Mouse (Mus musculus) limb, embryonic 14.5 days (tissue): Measurements from ENCODE around the gene Plcb4. TPM values are rescaled to one million over a fixed set of nuclear protein-coding genes. Genes with fewer than 3 reads are reported as not detected.

ENCODE experiments used
- ATAC-seq: fragments of 200-750 bp; cut with Nextera tagmentation; 2 replicates; pipeline ENCODE4 v1.8.0; 2017; ENCODE audit warnings: low read depth, moderate number of reproducible peaks, moderate TSS enrichment; ENCODE audit not compliant: low FRiP score
- DNase-seq: peaks from one replicate; pipeline ENCODE4 v3.0.0-alpha.2; 2015; ENCODE audit warnings: low spot score
- H3K27ac ChIP-seq: fragments of 300-500 bp; sonication (generic); replicated peaks from 2 replicates; pipeline ENCODE4 v1.5.1; 2014; ENCODE audit warnings: low read depth, mild to moderate bottlenecking, low read length, moderate library complexity, mixed read lengths
- H3K27me3 ChIP-seq: fragments of 300-500 bp; sonication (generic); 2 replicates; pipeline ENCODE4 v1.6.1; 2014; ENCODE audit warnings: low read length, mixed read lengths; ENCODE audit not compliant: control insufficient read depth, insufficient read depth
- H3K36me3 ChIP-seq: fragments of 300-500 bp; sonication (generic); 2 replicates; pipeline ENCODE4 v1.6.1; 2014; ENCODE audit warnings: mild to moderate bottlenecking, low read length, moderate library complexity, mixed read lengths; ENCODE audit not compliant: control insufficient read depth, insufficient read depth
- H3K4me1 ChIP-seq: fragments of 300-500 bp; sonication (generic); 2 replicates; pipeline ENCODE4 v1.6.1; 2014; ENCODE audit warnings: antibody characterized with exemption, low read length, mixed read lengths; ENCODE audit not compliant: control insufficient read depth, insufficient read depth
- H3K4me2 ChIP-seq: fragments of 300-500 bp; sonication (generic); replicated peaks from 2 replicates; pipeline ENCODE4 v1.6.1; 2014; ENCODE audit warnings: low read depth, mild to moderate bottlenecking, low read length, moderate library complexity; ENCODE audit not compliant: severe bottlenecking
- H3K4me3 ChIP-seq: fragments of 300-500 bp; sonication (generic); replicated peaks from 2 replicates; pipeline ENCODE4 v1.5.1; 2014; ENCODE audit warnings: low read length
- H3K9ac ChIP-seq: fragments of 300-500 bp; sonication (generic); 2 replicates; pipeline ENCODE4 v1.6.1; 2014; ENCODE audit warnings: mild to moderate bottlenecking, low read depth, low read length, moderate library complexity; ENCODE audit not compliant: severe bottlenecking
- H3K9me3 ChIP-seq: fragments of 300-500 bp; sonication (generic); 2 replicates; pipeline ENCODE4 v1.6.1; 2016; ENCODE audit warnings: low read length; ENCODE audit not compliant: control insufficient read depth
- POLR2A ChIP-seq: fragments of 200-500 bp; IDR thresholded peaks from 2 replicates; pipeline ENCODE4 v1.8.0; 2012; ENCODE audit warnings: inconsistent platforms, mild to moderate bottlenecking, moderate library complexity, borderline replicate concordance; ENCODE audit not compliant: insufficient read depth, insufficient read length; ENCODE audit errors: extremely low read depth
- WGBS: fragments of 180-500 bp; shearing (Covaris S2); extraction: QIAGEN DNeasy Blood & Tissue Kit; methylation state at CpG from one replicate; pipeline ENCODE4 v1.1.7; 2014; 5-methylcytosine and 5-hydroxymethylcytosine counted together
- polyA plus RNA-seq, 2 experiments: library from polyadenylated mRNA; depleted of rRNA in 1 of 2; stranded (reverse) in 1 of 2; unstranded in 1 of 2; fragments of >200 nt; fragmentation: Nextera tagmentation in 1 of 2; extraction: Ambion mirVana in 1 of 2; gene quantifications; 2 replicates each; pipeline versions ENCODE4 v1.2.1 to v1.2.3; 2012 to 2014

Plcb4 gene
- polyA plus RNA-seq, 2 experiments: 13.1 to 23.1 TPM

DNA sequence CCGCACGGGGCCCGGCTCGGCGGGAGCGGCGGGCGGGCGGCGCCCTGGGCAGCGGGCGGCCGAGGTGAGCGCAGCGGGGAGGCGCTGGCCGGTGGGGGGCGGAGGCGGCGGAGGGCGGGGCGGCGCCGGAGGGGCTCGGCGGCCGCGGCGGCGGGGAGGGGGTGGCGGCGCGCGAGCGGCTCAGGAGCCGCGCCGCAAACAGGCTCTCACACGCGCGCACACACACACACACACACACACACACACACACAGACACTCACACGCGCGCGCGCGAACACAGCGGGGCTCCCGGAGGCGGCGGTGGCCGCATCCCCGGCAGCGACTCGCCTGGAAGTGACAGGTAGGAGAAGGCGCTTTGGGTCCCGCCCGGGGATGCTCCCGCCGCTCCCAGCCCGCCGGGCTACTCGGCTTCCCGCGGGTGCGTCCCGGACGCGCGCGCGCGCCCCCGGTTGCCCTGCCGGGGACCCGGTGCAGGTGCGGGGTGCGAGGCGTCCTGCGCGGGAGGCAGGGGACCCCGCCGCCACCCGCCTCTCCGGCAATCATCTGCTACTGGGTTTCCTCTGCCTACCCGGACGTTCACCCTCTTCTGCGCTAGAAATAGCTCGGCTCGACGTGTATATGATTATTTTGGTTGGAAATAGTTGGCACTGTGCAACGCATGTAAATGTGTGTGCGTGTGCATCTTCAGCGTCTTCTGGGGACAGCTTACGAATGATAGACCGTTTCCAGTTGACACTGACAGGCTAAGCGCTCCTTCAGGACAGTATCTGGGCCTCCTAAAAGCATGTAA is 775 bp downstream of the Plcb4 start:
- ATAC-seq (peak; percentile 81), DNase-seq (peak; percentile 12)
- Histone ChIP-seq H3K4me1 (no peaks in the 10 kb centered on the region), H3K9me3 (no peaks in the 10 kb centered on the region), H3K9ac (peak overlapping the region; percentile 90), H3K4me2 (peak overlapping the region; percentile 81), H3K36me3 (no peaks in the 10 kb centered on the region), H3K4me3 (peak overlapping the region; percentile 58), H3K27me3 (no peaks in the 10 kb centered on the region), H3K27ac (peak overlapping the region; percentile 88)
- under 1% methylated on average over 31 of the region's 97 CpGs for WGBS
- TF ChIP-seq POLR2A: no peak

DNA sequence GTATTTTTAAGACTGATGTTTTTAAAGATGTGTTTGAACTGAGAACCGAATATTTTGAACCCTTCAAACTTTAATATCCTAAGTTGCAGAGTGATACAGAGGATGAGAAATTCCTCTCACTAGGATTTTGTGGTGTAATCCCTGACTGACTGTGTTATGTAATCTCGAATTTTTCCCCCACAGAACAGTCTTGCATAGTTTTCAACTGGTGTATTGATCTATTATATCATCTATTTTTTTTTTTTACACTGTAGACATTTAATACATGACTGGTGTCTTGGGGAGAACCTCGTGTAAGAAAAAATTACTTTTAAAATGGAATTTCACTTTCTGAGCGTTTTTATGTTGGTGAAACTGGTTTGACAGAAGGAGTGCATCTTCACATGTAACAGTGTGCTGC is 2.0 kb downstream of the Plcb4 start:
- Histone ChIP-seq H3K9ac (no peak overlapping the region), H3K4me1 (no peaks in the 10 kb centered on the region), H3K27me3 (no peaks in the 10 kb centered on the region), H3K4me2 (no peak overlapping the region), H3K4me3 (no peak overlapping the region), H3K36me3 (no peaks in the 10 kb centered on the region), H3K27ac (no peak overlapping the region), H3K9me3 (no peaks in the 10 kb centered on the region)
- 43% methylated on average over 4 of the region's 4 CpGs for WGBS
- no peak for TF ChIP-seq POLR2A
- ATAC-seq (no peak), DNase-seq (no peak)

DNA sequence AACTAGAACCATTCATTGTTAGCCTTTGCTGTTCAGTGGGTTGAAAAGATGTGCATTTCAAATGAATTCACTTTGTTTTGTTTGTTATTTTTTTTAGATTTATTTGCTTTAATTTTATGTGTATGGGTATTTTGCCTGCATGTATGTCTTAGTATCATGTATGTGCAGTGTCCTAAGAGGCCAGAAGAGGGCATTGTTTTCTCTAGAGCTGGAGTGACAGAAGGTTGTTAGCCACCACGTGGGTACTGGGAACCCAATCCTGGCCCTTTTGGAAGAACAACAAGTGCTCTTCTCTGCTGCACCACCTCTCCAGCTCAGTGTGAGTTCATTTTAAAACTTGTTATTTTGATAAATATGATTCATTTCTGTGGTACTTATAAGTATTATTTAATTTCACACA is 5.0 kb downstream of the Plcb4 start:
- ATAC-seq (no peak), DNase-seq (no peak)
- Histone ChIP-seq H3K36me3 (no peaks in the 10 kb centered on the region), H3K9ac (no peak overlapping the region), H3K4me1 (no peaks in the 10 kb centered on the region), H3K4me3 (no peak overlapping the region), H3K4me2 (no peak overlapping the region), H3K9me3 (no peaks in the 10 kb centered on the region), H3K27ac (no peak overlapping the region), H3K27me3 (no peaks in the 10 kb centered on the region)
- 86% methylated on average over 1 of the region's 1 CpGs for WGBS
- TF ChIP-seq POLR2A: no peak

DNA sequence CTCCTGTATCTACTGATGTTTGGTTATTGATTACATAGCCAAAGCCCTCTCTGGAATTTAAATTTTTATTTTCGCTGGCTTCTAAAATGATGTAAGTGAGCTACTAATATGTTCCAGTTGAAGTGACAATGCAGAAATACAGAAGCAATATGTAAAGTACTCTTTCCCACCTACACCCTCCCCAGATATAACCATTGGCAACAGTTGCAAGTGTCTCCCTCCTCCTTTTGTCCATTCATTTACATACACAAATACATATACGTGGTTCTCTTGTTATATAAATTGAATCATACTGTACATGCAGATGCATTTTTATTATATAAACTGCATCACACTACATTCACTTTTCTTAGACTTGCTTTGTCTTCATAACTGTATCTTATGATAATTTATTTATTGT is 8.7 kb downstream of the Plcb4 start:
- H3K4me1 ChIP-seq: no peaks in the 10 kb centered on the region
- H3K36me3 ChIP-seq: no peaks in the 10 kb centered on the region
- ATAC-seq (no peak), DNase-seq (no peak)
- no peak overlapping the region for H3K4me3 ChIP-seq
- no peaks in the 10 kb centered on the region for H3K9me3 ChIP-seq
- H3K27ac ChIP-seq: no peak overlapping the region
- H3K27me3 ChIP-seq: no peaks in the 10 kb centered on the region
- no peak overlapping the region for H3K9ac ChIP-seq
- no peak overlapping the region for H3K4me2 ChIP-seq
- 95% methylated on average over 2 of the region's 2 CpGs for WGBS
- TF ChIP-seq POLR2A: no peak

DNA sequence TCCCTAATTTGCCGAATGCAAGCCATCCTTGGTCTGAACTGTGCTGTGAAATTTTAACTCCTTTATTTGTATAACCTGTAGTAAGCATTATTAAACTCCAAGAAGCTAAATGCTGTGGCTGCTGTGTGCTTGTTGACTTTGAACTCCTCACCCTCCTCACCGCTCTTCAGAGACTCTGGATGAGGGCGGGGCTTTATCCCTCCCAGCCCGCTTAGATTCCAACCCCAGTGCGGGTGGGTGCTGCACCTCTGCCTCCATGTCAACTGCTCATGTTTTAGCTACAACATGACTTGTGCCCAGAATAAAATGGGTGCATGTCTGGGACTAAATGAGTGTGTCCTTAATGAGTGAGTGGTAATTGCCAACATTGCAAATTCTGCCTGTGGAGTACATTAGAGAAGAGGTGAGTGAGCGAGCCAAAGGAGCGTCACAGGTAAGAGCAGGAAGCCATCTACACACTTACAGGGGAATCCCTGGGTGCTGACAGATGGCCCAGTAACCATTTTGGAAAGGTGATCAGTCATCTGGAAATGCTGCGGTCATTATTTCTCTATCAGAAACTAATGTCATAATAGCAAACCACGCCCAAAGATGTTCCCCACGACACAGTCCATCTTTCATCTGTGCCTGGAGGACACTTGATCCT is 13.8 kb downstream of the Plcb4 start:
- no peaks in the 10 kb centered on the region for H3K36me3 ChIP-seq
- no peak for TF ChIP-seq POLR2A
- H3K27ac ChIP-seq: no peak overlapping the region
- no peak overlapping the region for H3K9ac ChIP-seq
- H3K4me3 ChIP-seq: no peak overlapping the region
- H3K4me2 ChIP-seq: no peak overlapping the region
- WGBS: 77% methylated on average over 10 of the region's 10 CpGs
- H3K27me3 ChIP-seq: no peaks in the 10 kb centered on the region
- H3K9me3 ChIP-seq: no peaks in the 10 kb centered on the region
- ATAC-seq (no peak), DNase-seq (no peak)
- no peaks in the 10 kb centered on the region for H3K4me1 ChIP-seq
